Mouse (Mus musculus): ENCODE data around the gene Zfp428. TPM values are rescaled to one million over a fixed set of nuclear protein-coding genes. Genes with fewer than 3 reads are reported as not detected.

Gene Zfp428
- polyA plus RNA-seq, 1 experiment from 2014 or later, result 40.9 TPM

DNA sequence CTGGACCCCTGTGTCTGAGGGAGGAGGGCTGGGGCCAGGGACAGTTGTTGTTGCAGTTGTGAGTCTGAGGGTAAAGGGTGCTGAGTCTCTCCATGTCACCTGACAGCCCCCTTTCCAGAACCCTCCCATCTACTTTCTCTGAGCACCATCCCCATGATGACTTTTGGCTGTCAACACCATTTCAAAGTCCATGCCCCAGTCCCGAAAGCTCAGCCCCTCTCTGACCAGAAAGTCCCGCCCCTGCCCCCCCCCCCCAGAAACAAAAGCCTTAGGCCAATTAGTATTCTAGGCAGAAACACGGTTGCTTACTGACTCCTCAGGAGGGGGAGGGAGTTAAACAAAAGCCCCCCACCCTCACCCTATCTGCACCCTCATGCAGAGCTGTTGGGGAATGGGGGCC is 19.4 kb upstream of the Zfp428 start:
- Histone ChIP-seq H3K36me3 (ENCODE audit: control insufficient read depth, insufficient read depth) (no peaks in the 10 kb centered on the region), H3K27ac (ENCODE audit: low read length) (no peak overlapping the region), H3K4me2 (ENCODE audit: low read depth, low read length) (no peak overlapping the region), H3K27me3 (ENCODE audit: control insufficient read depth, insufficient read depth, low read length) (peaks cover 35% of the 10 kb centered on the region), H3K4me3 (ENCODE audit: low read length) (no peak overlapping the region), H3K9ac (ENCODE audit: low read length) (no peak overlapping the region), H3K9me3 (replicated peaks; ENCODE audit: control insufficient read depth, low read length) (no peaks in the 10 kb centered on the region), H3K4me1 (ENCODE audit: control insufficient read depth, insufficient read depth, low read length) (peaks cover 3% of the 10 kb centered on the region; the same call in 1 of the 2 replicates)
- 39% methylated on average over 3 of the region's 3 CpGs for WGBS
- no peak for ATAC-seq (replicated peaks; ENCODE audit: extremely low read depth, insufficient read depth, low FRiP score)

DNA sequence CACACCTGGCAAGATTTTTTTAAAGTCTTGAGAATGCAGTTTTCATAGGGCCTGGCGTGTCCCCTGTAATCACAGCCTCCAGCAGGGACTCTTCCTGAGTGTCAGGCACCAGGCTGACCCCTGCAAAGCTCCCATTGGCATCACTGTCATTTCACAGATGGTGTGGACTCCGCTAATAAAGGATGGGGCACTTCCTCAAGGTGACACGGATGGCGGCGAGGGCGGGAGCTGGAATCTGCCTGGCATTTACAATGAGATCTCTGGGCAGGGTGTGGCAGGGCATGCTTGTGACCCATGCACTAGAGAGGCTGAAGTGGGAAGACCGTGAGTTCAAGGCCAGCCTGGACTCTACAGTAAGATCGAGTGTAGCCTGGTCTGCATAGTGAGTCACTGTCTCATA is 18.5 kb upstream of the Zfp428 start:
- H3K36me3 ChIP-seq (ENCODE audit: control insufficient read depth, insufficient read depth), result no peaks in the 10 kb centered on the region
- ATAC-seq (replicated peaks; ENCODE audit: extremely low read depth, insufficient read depth, low FRiP score), result no peak
- no peak overlapping the region for H3K9ac ChIP-seq (ENCODE audit: low read length)
- H3K27ac ChIP-seq (ENCODE audit: low read length), result no peak overlapping the region
- WGBS, result 86% methylated on average over 8 of the region's 8 CpGs
- H3K27me3 ChIP-seq (ENCODE audit: control insufficient read depth, insufficient read depth, low read length), result peaks cover 28% of the 10 kb centered on the region
- H3K4me2 ChIP-seq (ENCODE audit: low read depth, low read length), result no peak overlapping the region
- H3K9me3 ChIP-seq (replicated peaks; ENCODE audit: control insufficient read depth, low read length), result no peaks in the 10 kb centered on the region
- peaks cover 3% of the 10 kb centered on the region; the same call in 1 of the 2 replicates for H3K4me1 ChIP-seq (ENCODE audit: control insufficient read depth, insufficient read depth, low read length)
- no peak overlapping the region for H3K4me3 ChIP-seq (ENCODE audit: low read length)

DNA sequence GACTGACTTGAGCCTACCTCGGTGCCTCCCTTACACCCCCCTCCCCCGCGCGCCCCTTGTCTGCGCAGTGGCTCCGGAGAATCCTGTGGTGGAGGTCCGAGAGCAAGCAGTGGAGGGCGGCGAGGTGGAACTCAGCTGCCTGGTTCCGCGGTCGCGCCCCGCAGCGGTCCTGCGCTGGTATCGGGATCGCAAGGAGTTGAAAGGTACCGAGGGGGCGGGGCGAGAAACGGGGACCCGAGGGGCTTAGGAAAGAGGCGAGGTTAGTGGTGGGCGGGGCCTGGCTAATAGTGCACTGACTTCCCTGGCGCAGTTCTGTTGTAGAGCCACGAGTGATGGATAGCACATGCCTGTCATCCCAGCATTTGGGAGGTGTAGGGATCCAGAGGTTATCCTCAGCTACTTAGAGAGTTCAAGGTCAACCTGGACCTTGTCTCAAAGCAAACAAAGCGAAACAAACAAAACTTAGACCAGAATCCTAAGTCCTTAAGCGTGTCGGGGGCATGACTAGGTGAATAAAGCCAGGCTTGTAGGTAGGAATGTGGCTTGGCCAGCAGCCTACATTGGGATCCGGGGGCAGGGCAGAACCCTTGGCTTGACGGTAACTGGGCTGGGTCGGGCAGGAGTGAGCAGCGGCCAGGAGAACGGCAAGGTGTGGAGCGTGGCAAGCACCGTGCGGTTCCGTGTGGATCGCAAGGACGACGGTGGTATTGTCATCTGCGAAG is 6.8 kb upstream of the Zfp428 start:
- H3K36me3 ChIP-seq (ENCODE audit: control insufficient read depth, insufficient read depth), result no peaks in the 10 kb centered on the region
- no peak overlapping the region for H3K27ac ChIP-seq (ENCODE audit: low read length)
- peaks cover 20% of the 10 kb centered on the region for H3K4me1 ChIP-seq (ENCODE audit: control insufficient read depth, insufficient read depth, low read length)
- peak overlapping the region; percentile 64 for H3K9ac ChIP-seq (ENCODE audit: low read length)
- H3K4me2 ChIP-seq (ENCODE audit: low read depth, low read length), result peak overlapping the region; percentile 68
- H3K27me3 ChIP-seq (ENCODE audit: control insufficient read depth, insufficient read depth, low read length), result peaks cover 57% of the 10 kb centered on the region
- WGBS, result 8% methylated on average over 43 of the region's 43 CpGs
- peak overlapping the region; percentile 46 for H3K4me3 ChIP-seq (ENCODE audit: low read length)
- peak; percentile 21; the same call in 1 of the 2 replicates for ATAC-seq (replicated peaks; ENCODE audit: extremely low read depth, insufficient read depth, low FRiP score)
- peaks cover 6% of the 10 kb centered on the region for H3K9me3 ChIP-seq (replicated peaks; ENCODE audit: control insufficient read depth, low read length)

DNA sequence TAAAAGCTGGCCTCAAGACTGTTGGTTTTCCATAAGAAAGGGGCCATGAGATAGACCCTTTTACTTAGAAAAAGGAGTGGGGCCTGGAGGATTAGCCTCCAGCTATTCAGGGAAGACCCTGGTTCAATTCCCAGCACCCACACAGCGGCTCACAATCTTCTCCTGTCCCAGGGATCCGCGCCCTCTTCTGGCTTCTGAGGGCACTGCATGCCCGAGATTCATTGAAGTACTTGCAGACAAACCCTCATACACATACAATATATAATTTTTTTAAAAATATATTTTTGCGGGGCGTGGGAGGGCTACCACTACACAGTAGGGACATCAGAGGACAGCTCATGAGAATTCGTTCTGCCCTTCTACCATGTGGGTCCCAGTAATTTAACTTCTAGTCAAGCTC is 5.9 kb upstream of the Zfp428 start:
- H3K27ac ChIP-seq (ENCODE audit: low read length), result no peak overlapping the region
- H3K36me3 ChIP-seq (ENCODE audit: control insufficient read depth, insufficient read depth), result no peaks in the 10 kb centered on the region
- WGBS, result 20% methylated on average over 7 of the region's 7 CpGs
- H3K27me3 ChIP-seq (ENCODE audit: control insufficient read depth, insufficient read depth, low read length), result peaks cover 57% of the 10 kb centered on the region
- H3K9me3 ChIP-seq (replicated peaks; ENCODE audit: control insufficient read depth, low read length), result peaks cover 6% of the 10 kb centered on the region
- no peak overlapping the region for H3K9ac ChIP-seq (ENCODE audit: low read length)
- H3K4me2 ChIP-seq (ENCODE audit: low read depth, low read length), result no peak overlapping the region; the same call in 1 of the 2 replicates
- peaks cover 29% of the 10 kb centered on the region for H3K4me1 ChIP-seq (ENCODE audit: control insufficient read depth, insufficient read depth, low read length)
- no peak for ATAC-seq (replicated peaks; ENCODE audit: extremely low read depth, insufficient read depth, low FRiP score)
- no peak overlapping the region for H3K4me3 ChIP-seq (ENCODE audit: low read length)

DNA sequence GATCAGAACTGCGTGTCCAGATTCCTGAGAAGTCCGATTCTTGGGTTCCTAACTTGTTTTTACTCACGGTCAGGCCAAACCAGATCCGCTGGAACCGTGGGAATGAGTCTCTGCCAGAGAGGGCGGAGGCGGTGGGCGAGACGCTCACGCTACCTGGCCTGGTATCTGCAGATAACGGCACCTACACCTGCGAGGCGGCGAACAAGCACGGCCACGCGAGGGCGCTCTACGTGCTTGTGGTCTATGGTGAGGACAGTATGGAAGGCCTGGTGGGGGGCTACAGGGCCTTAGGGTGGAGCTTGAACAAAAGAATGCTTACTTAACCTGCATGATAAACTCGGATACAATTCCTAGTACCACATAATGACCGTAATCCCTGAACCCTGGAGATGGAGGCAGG is 5.3 kb upstream of the Zfp428 start:
- Histone ChIP-seq H3K4me3 (ENCODE audit: low read length) (no peak overlapping the region), H3K27ac (ENCODE audit: low read length) (no peak overlapping the region), H3K27me3 (ENCODE audit: control insufficient read depth, insufficient read depth, low read length) (peaks cover 57% of the 10 kb centered on the region), H3K36me3 (ENCODE audit: control insufficient read depth, insufficient read depth) (no peaks in the 10 kb centered on the region), H3K9me3 (replicated peaks; ENCODE audit: control insufficient read depth, low read length) (peaks cover 6% of the 10 kb centered on the region), H3K4me2 (ENCODE audit: low read depth, low read length) (no peak overlapping the region), H3K4me1 (ENCODE audit: control insufficient read depth, insufficient read depth, low read length) (peaks cover 34% of the 10 kb centered on the region), H3K9ac (ENCODE audit: low read length) (no peak overlapping the region)
- WGBS, result 39% methylated on average over 21 of the region's 21 CpGs
- no peak for ATAC-seq (replicated peaks; ENCODE audit: extremely low read depth, insufficient read depth, low FRiP score)

DNA sequence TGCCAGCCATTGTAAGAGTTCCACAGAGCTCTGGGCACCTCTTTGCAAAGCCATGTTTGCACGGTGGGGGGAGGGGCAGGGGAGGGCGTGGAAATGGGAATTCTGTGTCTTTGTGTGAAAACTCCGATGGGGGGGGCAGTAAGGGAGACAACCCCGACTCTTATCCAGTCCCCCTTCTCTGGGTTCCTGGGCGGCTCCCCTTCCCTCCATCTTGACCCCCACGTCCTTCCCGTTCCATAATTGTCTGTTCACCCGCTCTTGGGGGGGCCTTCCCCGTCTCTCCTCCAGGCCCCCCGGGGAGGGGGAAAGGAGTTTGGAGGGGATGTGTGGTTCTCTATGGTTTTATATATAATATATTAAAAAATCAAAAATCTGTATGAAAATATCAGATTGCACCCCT is 2.8 kb upstream of the Zfp428 start:
- Histone ChIP-seq H3K9me3 (replicated peaks; ENCODE audit: control insufficient read depth, low read length) (peaks cover 6% of the 10 kb centered on the region), H3K36me3 (ENCODE audit: control insufficient read depth, insufficient read depth) (no peaks in the 10 kb centered on the region), H3K4me1 (ENCODE audit: control insufficient read depth, insufficient read depth, low read length) (peaks cover 37% of the 10 kb centered on the region), H3K4me3 (ENCODE audit: low read length) (no peak overlapping the region), H3K27me3 (ENCODE audit: control insufficient read depth, insufficient read depth, low read length) (peaks cover 43% of the 10 kb centered on the region), H3K9ac (ENCODE audit: low read length) (peak overlapping the region; percentile 56; the same call in 1 of the 2 replicates), H3K4me2 (ENCODE audit: low read depth, low read length) (peak overlapping the region; percentile 45), H3K27ac (ENCODE audit: low read length) (no peak overlapping the region)
- no peak for ATAC-seq (replicated peaks; ENCODE audit: extremely low read depth, insufficient read depth, low FRiP score)
- WGBS, result 15% methylated on average over 10 of the region's 10 CpGs

DNA sequence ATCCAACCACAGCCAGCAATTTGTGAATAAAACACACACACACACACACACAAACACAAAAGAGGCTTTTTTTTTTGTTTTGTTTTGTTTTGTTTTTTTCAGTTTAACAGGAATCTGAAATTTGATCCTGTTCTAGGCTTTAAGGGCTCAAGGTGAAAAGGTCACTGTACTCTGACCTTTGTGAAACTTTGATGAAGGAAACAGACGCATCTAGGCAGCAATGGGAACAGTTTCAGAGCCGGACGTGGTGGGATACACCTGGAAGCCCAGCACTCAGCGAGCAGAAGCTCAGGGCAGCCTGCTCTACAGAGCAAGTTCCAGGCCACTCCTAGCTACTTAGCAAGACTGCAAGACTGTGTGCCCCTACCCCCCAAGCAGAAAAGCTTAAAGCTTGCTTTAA is 1.9 kb upstream of the Zfp428 start:
- Histone ChIP-seq H3K4me3 (ENCODE audit: low read length) (no peak overlapping the region), H3K27me3 (ENCODE audit: control insufficient read depth, insufficient read depth, low read length) (peaks cover 35% of the 10 kb centered on the region), H3K36me3 (ENCODE audit: control insufficient read depth, insufficient read depth) (no peaks in the 10 kb centered on the region), H3K9ac (ENCODE audit: low read length) (peak overlapping the region; percentile 10; the same call in 1 of the 2 replicates), H3K27ac (ENCODE audit: low read length) (peak overlapping the region; percentile 99), H3K4me1 (ENCODE audit: control insufficient read depth, insufficient read depth, low read length) (peaks cover 35% of the 10 kb centered on the region), H3K9me3 (replicated peaks; ENCODE audit: control insufficient read depth, low read length) (peaks cover 6% of the 10 kb centered on the region), H3K4me2 (ENCODE audit: low read depth, low read length) (no peak overlapping the region)
- 28% methylated on average over 4 of the region's 4 CpGs for WGBS
- no peak for ATAC-seq (replicated peaks; ENCODE audit: extremely low read depth, insufficient read depth, low FRiP score)

DNA sequence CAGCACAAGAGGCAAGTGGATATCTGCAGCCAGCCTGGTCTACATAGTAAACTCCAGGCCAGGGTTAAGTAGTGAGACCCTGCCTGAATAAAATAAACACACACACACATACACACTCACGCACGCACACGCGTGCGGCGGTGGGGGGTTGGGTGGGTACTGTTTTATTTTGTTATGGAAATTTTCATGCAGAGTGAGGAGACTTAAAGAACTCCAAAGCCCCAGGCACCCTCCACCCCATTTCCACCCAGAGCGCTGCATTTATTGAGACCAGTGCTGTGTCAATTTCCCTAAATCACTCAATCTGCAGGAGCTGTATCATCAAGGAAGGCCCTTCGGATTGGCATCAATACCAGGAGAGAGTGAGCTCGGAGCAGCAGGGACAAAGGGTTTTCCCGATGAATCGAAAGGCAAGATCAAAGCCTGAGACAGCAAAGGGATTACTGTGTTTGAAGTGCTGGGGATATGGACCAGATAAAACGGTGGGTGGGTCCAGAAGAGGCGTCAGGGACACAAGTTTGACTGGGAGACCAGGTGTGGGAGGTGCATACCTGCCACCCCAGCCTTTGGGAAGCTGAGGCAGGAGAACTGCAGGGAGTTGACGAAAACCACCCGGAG is 1.2 kb upstream of the Zfp428 start:
- Histone ChIP-seq H3K27me3 (ENCODE audit: control insufficient read depth, insufficient read depth, low read length) (peaks cover 28% of the 10 kb centered on the region), H3K4me3 (ENCODE audit: low read length) (peak overlapping the region; percentile 74), H3K9ac (ENCODE audit: low read length) (peak overlapping the region; percentile 10), H3K36me3 (ENCODE audit: control insufficient read depth, insufficient read depth) (no peaks in the 10 kb centered on the region), H3K4me1 (ENCODE audit: control insufficient read depth, insufficient read depth, low read length) (peaks cover 28% of the 10 kb centered on the region), H3K4me2 (ENCODE audit: low read depth, low read length) (peak overlapping the region; percentile 84), H3K9me3 (replicated peaks; ENCODE audit: control insufficient read depth, low read length) (peaks cover 6% of the 10 kb centered on the region), H3K27ac (ENCODE audit: low read length) (peak overlapping the region; percentile 99)
- 31% methylated on average over 15 of the region's 15 CpGs for WGBS
- ATAC-seq (replicated peaks; ENCODE audit: extremely low read depth, insufficient read depth, low FRiP score), result no peak

DNA sequence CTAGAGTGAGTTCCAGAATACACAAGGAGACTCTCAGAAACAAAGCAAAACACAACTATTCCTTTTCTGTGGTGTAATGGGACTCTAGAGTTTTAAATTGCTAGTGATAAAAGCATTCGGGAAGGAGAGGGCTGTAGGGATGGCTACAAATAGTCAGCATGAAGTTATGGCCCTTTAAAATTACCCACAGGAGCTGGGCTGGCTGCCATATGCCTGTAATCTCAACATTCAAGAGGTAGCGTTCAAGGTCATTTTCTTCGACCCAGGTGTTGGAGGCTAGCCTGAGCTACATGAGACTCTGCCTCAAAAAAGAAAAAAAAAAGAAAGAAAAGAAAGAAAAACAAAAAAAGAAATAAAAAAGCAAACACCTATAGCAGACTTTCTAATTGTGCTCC is 744 bp upstream of the Zfp428 start:
- Histone ChIP-seq H3K36me3 (ENCODE audit: control insufficient read depth, insufficient read depth) (no peaks in the 10 kb centered on the region), H3K4me3 (ENCODE audit: low read length) (peak overlapping the region; percentile 74), H3K9me3 (replicated peaks; ENCODE audit: control insufficient read depth, low read length) (peaks cover 1% of the 10 kb centered on the region; the same call in 1 of the 2 replicates), H3K27ac (ENCODE audit: low read length) (peak overlapping the region; percentile 99), H3K4me1 (ENCODE audit: control insufficient read depth, insufficient read depth, low read length) (peaks cover 27% of the 10 kb centered on the region), H3K4me2 (ENCODE audit: low read depth, low read length) (peak overlapping the region; percentile 84), H3K9ac (ENCODE audit: low read length) (peak overlapping the region; percentile 10), H3K27me3 (ENCODE audit: control insufficient read depth, insufficient read depth, low read length) (peaks cover 23% of the 10 kb centered on the region)
- ATAC-seq (replicated peaks; ENCODE audit: extremely low read depth, insufficient read depth, low FRiP score), result no peak
- 9% methylated on average over 3 of the region's 3 CpGs for WGBS

Measured in heart, embryonic 16.5 days (tissue).